Mouse (Mus musculus) erythroblast, embryonic 14.5 days (primary cell): ENCODE data around the gene Aprt.

Experiments
- GATA1 ChIP-seq: IDR thresholded peaks from 2 replicates; pipeline ENCODE4 v1.6.1; 2012; ENCODE audit warnings: low read length, inconsistent platforms, mixed read lengths
- TAL1 ChIP-seq: IDR thresholded peaks from 3 replicates; pipeline ENCODE4 v1.6.1; 2012; ENCODE audit warnings: low read length, inconsistent platforms, mixed read lengths

GRCm38 (mm10) chr8:122537812-122538211 is 38.9 kb downstream of the Aprt start:
- TF ChIP-seq GATA1 (peak; percentile 93), TAL1 (peak; percentile 86)
